ENCODE assay signal across 11 mouse cellular contexts in the genomic region with DNA sequence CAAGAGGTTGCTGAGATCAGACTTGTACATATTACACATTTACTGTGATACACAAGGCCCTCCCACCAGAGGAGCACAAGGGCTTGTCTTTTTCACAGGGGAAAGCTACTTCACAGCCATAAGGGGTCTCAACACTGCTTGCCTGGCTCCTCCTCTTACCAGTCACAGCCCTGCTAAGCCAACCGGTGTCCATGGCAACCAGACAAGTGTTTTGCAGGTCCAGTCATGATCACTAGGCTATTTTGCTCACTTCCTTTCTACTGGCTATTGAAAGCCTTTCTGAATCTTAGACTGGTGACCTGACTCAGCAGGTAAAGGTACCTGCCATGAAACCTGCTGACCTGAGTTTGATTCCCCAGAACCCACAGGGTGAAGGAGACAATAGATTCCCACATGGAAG.
DNase-seq lines count a peak whose midpoint lies in the region; ATAC-seq and TF ChIP-seq lines count a peak whose summit lies in the region.
"Had no signal": no experiment of that assay in that cellular context is flagged by ENCODE, and none has a peak within 500 bp of the region (broad histone marks: within the 10 kb centered on the region; RNA-seq: fewer than 3 reads in every experiment).

No protein-coding gene starts in this region.

- no peak overlapping the region for H3K9ac ChIP-seq in forebrain, postnatal 0 days
- H3K9ac ChIP-seq: embryonic facial prominence, embryonic 15.5 days; heart, embryonic 13.5 days had no signal

- H3K4me3 ChIP-seq in forebrain, postnatal 0 days (ENCODE audit: low read depth, low read length) = no peak overlapping the region
- H3K4me3 ChIP-seq in midbrain, embryonic 10.5 days = 0 out of 2 replicates have a peak overlapping the region, but pooled peaks have one; percentile 1
- H3K4me3 ChIP-seq: embryonic facial prominence, embryonic 15.5 days; heart, embryonic 13.5 days had no signal

- peak overlapping the region; percentile 22 for H3K27ac ChIP-seq in forebrain, postnatal 0 days (ENCODE audit: low read depth, low read length)
- peak overlapping the region; percentile 69 for H3K27ac ChIP-seq in midbrain, embryonic 10.5 days (replicated peaks)
- H3K27ac ChIP-seq: embryonic facial prominence, embryonic 15.5 days; heart, embryonic 13.5 days had no signal

- peak; percentile 73 for ATAC-seq in forebrain, postnatal 0 days

- TF ChIP-seq CTCF in forebrain, postnatal 0 days (IDR thresholded peaks at IDR 0.05; ENCODE audit: low read depth) = no peak

- DNase-seq in urinary bladder, postnatal 14 days (ENCODE audit: low spot score) = peak; percentile 49
- DNase-seq in urinary bladder, adult 18-20 months (ENCODE audit: low spot score in 2 of 2) = no peak
- DNase-seq in forebrain, postnatal 0 days = peak; percentile 67
- DNase-seq in midbrain, embryonic 10.5 days (ENCODE audit: low spot score) = peak; percentile 73
- DNase-seq in kidney, adult 11 months = no peak
- no peak for DNase-seq in yolk sac, embryonic 10.5 days (ENCODE audit: low spot score)
- DNase-seq in layer of hippocampus, adult 9-11 months = no peak
- no peak for DNase-seq in spleen, adult 18-20 months
- DNase-seq: lung, postnatal 10 days had no signal

- H3K27me3 ChIP-seq in forebrain, postnatal 0 days (ENCODE audit: insufficient read depth, low read length) = no peaks in the 10 kb centered on the region
- H3K27me3 ChIP-seq in midbrain, embryonic 10.5 days (ENCODE audit: low read depth, poor library complexity, severe bottlenecking) = no peaks in the 10 kb centered on the region
- H3K27me3 ChIP-seq: embryonic facial prominence, embryonic 15.5 days had no signal

- WGBS in forebrain, postnatal 0 days = 3% methylated on average over 1 of the region's 1 CpGs
- WGBS in midbrain, embryonic 10.5 days = 30% methylated on average over 1 of the region's 1 CpGs

- H3K4me2 ChIP-seq in forebrain, postnatal 0 days (ENCODE audit: low read depth) = no peak overlapping the region
- H3K4me2 ChIP-seq: embryonic facial prominence, embryonic 15.5 days; heart, embryonic 13.5 days had no signal

- H3K4me1 ChIP-seq in forebrain, postnatal 0 days (ENCODE audit: insufficient read depth) = peaks cover 38% of the 10 kb centered on the region
- H3K4me1 ChIP-seq in midbrain, embryonic 10.5 days = peaks cover 78% of the 10 kb centered on the region

- H3K36me3 ChIP-seq in forebrain, postnatal 0 days (ENCODE audit: insufficient read depth) = no peaks in the 10 kb centered on the region
- peaks cover 3% of the 10 kb centered on the region; the same call in 1 of the 2 replicates for H3K36me3 ChIP-seq in midbrain, embryonic 10.5 days
- H3K36me3 ChIP-seq: embryonic facial prominence, embryonic 15.5 days; heart, embryonic 13.5 days had no signal

- no peaks in the 10 kb centered on the region for H3K9me3 ChIP-seq in forebrain, postnatal 0 days (ENCODE audit: low read length)
- H3K9me3 ChIP-seq in midbrain, embryonic 10.5 days (replicated peaks) = no peaks in the 10 kb centered on the region
- H3K9me3 ChIP-seq: embryonic facial prominence, embryonic 15.5 days; heart, embryonic 13.5 days had no signal

Comparison
In these comparisons a context has a peak if more than half of its experiments do, and no peak if none do; other contexts are left out.
1. DNase-seq: peak in urinary bladder, postnatal 14 days (single experiment), forebrain, postnatal 0 days (single experiment) and midbrain, embryonic 10.5 days (single experiment); none in urinary bladder, adult 18-20 months (0 of 2), kidney, adult 11 months (single experiment), yolk sac, embryonic 10.5 days (single experiment), layer of hippocampus, adult 9-11 months (single experiment) and spleen, adult 18-20 months (0 of 2).